Mouse (Mus musculus) colon, adult 2 months (tissue): Measurements from ENCODE around the gene Vmn1r62. TPM values are rescaled to one million over a fixed set of nuclear protein-coding genes. Genes with fewer than 3 reads are reported as not detected.

Source experiments
- polyA plus RNA-seq: library from polyadenylated mRNA; depleted of rRNA; stranded (reverse); fragments of >200 nt; gene quantifications from 2 replicates; pipeline ENCODE4 v1.2.3, GENCODE M21; 2012; rRNA removed

The Vmn1r62 gene
- not detected in 2 replicates for polyA plus RNA-seq

DNA sequence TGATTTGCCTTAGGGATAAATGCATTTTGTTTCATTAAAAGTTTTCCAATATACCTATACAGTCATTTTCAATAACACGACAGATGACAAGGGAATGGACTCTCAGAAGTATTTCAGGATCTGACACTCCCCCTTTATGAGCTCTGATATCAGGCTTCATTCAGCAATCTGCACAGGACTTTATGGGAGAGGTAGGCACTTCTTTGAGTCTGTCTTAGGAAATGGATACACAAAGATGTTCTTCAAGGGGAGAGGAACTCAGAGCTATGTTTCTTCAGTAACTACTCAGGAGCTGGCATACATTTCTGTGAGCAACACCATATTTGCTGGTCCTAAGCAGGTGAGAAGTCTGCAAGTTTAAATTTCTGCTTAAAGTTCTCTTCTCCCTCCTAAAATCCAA, at the start of gene Vmn1r62:
Gene Vmn1r62, plus strand, starts transcription at position 301 of the 400 bp plus-strand sequence.

Other genes starting within 250 kb of the Vmn1r62 start
- gene Vmn1r59, start 216.9 kb upstream of the Vmn1r62 start, polyA plus RNA-seq = not detected in 2 replicates
- not detected in 2 replicates for gene Vmn2r28, start 179.7 kb upstream of the Vmn1r62 start, polyA plus RNA-seq
- gene Vmn1r60, start 126.3 kb upstream of the Vmn1r62 start, polyA plus RNA-seq = not detected in 2 replicates
- not detected in 2 replicates for gene Vmn1r61, start 60.3 kb upstream of the Vmn1r62 start, polyA plus RNA-seq
- not detected in 2 replicates for gene Vmn1r63, start 131.8 kb downstream of the Vmn1r62 start, polyA plus RNA-seq
- not detected in 2 replicates for gene Vmn1r64, start 210.9 kb downstream of the Vmn1r62 start, polyA plus RNA-seq